Mouse (Mus musculus): ENCODE measurements around the gene Engase.

The Engase gene

DNA sequence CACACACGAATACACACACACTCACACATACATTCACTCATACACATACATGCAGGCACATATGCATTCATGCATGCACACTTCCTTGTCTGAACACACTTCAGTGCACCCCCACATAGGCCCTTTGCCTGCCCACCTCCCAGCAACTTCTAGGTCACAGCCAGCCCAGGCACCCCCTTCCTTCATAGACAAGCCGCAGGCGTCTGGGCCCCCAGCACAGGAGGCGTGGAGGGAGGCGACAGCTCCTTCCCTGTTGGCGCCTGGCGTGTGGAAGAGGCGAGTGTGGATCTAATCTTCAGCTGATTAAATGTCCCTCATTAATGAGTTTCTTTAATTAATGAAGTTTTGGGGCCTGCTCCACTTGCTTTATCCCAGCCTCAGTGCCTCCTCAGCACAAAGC is 53.7 kb downstream of the Engase start:
- DNase-seq (ENCODE audit: low spot score): no peak

DNA sequence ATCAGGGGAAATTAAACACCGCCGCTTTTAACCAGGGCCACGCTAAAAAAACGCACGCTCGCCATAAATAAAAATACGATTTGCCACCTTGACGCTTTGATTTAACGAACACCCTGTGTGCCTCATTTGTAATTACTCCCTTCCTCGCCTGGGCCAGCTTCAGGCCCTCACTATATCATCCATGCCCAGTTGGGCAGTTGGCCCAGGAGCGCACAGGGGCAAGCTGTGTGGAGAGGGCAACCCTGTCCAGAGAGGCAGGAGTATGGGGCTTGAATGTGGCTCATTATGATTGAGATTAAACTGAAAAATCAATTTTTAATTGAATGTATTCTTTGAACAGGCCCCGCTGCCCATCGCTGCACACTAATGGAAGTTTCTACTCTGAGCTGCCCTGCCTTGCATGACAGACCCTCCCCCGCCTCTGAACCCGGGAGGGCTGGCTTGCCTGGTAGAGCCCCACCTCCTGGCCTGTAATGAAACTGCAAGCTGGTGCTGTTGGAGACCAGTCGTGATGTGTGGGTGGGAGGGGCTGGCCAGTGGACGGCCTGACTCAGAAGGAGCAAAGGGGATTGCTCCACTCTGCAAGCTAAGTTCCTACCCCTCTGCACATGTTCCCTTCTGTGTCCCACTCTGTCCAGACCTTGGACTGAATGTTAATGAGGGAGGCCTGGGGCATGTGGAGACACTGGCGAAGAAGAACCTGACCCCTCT is 57.9 kb downstream of the Engase start:
- no peak for DNase-seq (ENCODE audit: low spot score)

DNA sequence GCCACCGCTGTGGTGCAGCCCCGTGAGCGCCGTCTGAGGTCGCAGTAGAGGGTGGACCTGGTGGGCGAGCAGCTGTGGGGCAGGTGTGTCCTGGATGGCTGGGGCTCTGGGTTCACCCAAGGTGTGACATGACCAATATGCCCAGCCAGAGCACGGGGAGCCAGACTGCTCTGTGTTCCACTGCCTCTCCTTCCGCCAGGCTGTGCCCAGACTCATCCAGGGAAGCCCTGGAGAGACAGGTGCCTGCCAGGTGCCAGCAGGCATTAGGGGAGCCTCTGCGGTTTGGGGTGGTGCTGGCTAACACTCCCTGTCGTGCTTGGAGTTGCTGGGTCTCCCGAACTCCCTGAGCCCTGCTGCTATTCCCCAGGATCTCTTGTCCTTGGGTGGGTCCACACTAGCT is 61.4 kb downstream of the Engase start:
- DNase-seq (ENCODE audit: low spot score): no peak

All from c-Kit-positive CD71-positive TER-119-positive erythroid progenitor cells, embryonic 14.5 days (primary cell).